Mouse (Mus musculus) stomach, embryonic 14.5 days (tissue): ENCODE data around the gene Camk2n1. TPM values are rescaled to one million over a fixed set of nuclear protein-coding genes. Genes with fewer than 3 reads are reported as not detected.

Source experiments
- ATAC-seq: fragments of 200-750 bp; cut with Nextera tagmentation; 2 replicates; pipeline ENCODE4 v1.8.0; 2017; ENCODE audit warnings: low read depth, moderate TSS enrichment; ENCODE audit not compliant: insufficient number of reproducible peaks, insufficient read depth, low FRiP score
- H3K27ac ChIP-seq: fragments of 300-500 bp; sonication (generic); 2 replicates; pipeline ENCODE4 v1.5.1; 2014; ENCODE audit warnings: mild to moderate bottlenecking, low read length, moderate library complexity, mixed read lengths
- H3K27me3 ChIP-seq: fragments of 300-500 bp; sonication (generic); 2 replicates; pipeline ENCODE4 v1.6.1; 2014; ENCODE audit warnings: low read length, control low read depth, mixed read lengths; ENCODE audit not compliant: control insufficient read depth, insufficient read depth
- H3K36me3 ChIP-seq: fragments of 300-500 bp; sonication (generic); 2 replicates; pipeline ENCODE4 v1.6.1; 2014; ENCODE audit warnings: mild to moderate bottlenecking, control low read depth, low read length, moderate library complexity, mixed read lengths; ENCODE audit not compliant: control insufficient read depth, insufficient read depth
- H3K4me1 ChIP-seq: fragments of 300-500 bp; sonication (generic); 2 replicates; pipeline ENCODE4 v1.6.1; 2014; ENCODE audit warnings: low read length, control low read depth, mixed read lengths; ENCODE audit not compliant: control insufficient read depth, insufficient read depth
- H3K4me2 ChIP-seq: fragments of 300-500 bp; sonication (generic); replicated peaks from 2 replicates; pipeline ENCODE4 v1.6.1; 2014; ENCODE audit warnings: low read depth, low read length, control low read depth
- H3K4me3 ChIP-seq: fragments of 300-500 bp; sonication (generic); 2 replicates; pipeline ENCODE4 v1.5.1; 2014; ENCODE audit warnings: low read depth, low read length, control low read depth
- H3K9ac ChIP-seq: fragments of 300-500 bp; sonication (generic); replicated peaks from 2 replicates; pipeline ENCODE4 v1.6.1; 2014; ENCODE audit warnings: low read depth, mild to moderate bottlenecking, control low read depth, low read length, moderate library complexity, mixed read lengths
- H3K9me3 ChIP-seq: fragments of 300-500 bp; sonication (generic); 2 replicates; pipeline ENCODE4 v1.6.1; 2016; ENCODE audit warnings: low read depth, low read length, control low read depth; ENCODE audit not compliant: control insufficient read depth
- WGBS: fragments of 180-500 bp; shearing (Covaris S2); extraction: QIAGEN DNeasy Blood & Tissue Kit; methylation state at CpG from one replicate; pipeline ENCODE4 v1.1.7; 2014; 5-methylcytosine and 5-hydroxymethylcytosine counted together
- polyA plus RNA-seq: library from polyadenylated mRNA; unstranded; fragments of >200 nt; fragmentation: Nextera tagmentation; extraction: Ambion mirVana; gene quantifications from 2 replicates; pipeline ENCODE4 v1.2.1, GENCODE M21; 2014

The Camk2n1 gene
- polyA plus RNA-seq, 1 experiment from 2014 or later, result 4.0 TPM

- Histone ChIP-seq H3K27me3 (no peaks in the 10 kb centered on the region), H3K9ac (no peak overlapping the region), H3K36me3 (no peaks in the 10 kb centered on the region), H3K9me3 (no peaks in the 10 kb centered on the region), H3K4me1 (peaks cover 40% of the 10 kb centered on the region), H3K4me3 (no peak overlapping the region), H3K27ac (no peak overlapping the region), H3K4me2 (no peak overlapping the region)
- ATAC-seq, result no peak
- WGBS, result 85% methylated on average over 5 of the region's 5 CpGs
These were observed 13.3 kb downstream of the Camk2n1 start for GRCm38 (mm10) chr4:138467451-138467850.

DNA sequence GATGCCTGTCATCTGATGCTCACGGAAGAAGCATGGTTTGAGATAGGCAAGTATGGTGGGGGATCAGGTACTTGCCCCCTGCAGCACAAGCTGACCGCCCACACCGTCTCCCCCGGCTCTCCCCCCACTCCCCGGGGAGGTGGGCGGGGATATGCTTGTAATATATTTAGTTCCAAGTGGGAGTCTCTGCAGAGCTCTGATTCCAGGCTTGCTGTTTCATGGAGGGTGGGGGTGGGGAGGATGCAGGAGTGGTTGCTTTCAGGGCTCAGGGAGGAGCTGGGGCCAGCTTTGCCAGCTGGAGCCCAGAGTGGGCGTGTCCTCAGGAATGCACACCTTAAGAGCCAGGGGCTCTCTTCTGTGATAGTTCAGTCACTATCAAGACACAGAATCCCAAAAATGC is 15.0 kb downstream of the Camk2n1 start:
- 8% methylated on average over 7 of the region's 7 CpGs for WGBS
- Histone ChIP-seq H3K36me3 (no peaks in the 10 kb centered on the region), H3K4me3 (no peak overlapping the region), H3K9me3 (no peaks in the 10 kb centered on the region), H3K4me2 (no peak overlapping the region; the same call in 1 of the 2 replicates), H3K9ac (no peak overlapping the region), H3K4me1 (peaks cover 26% of the 10 kb centered on the region), H3K27ac (no peak overlapping the region), H3K27me3 (no peaks in the 10 kb centered on the region)
- ATAC-seq, result no peak

- Histone ChIP-seq H3K4me1 (peaks cover 9% of the 10 kb centered on the region), H3K4me2 (no peak overlapping the region), H3K36me3 (no peaks in the 10 kb centered on the region), H3K9ac (no peak overlapping the region), H3K9me3 (no peaks in the 10 kb centered on the region), H3K27ac (no peak overlapping the region; the same call in 1 of the 2 replicates), H3K27me3 (no peaks in the 10 kb centered on the region), H3K4me3 (no peak overlapping the region)
- ATAC-seq, result no peak
- WGBS, result 53% methylated on average over 7 of the region's 7 CpGs
These were observed 17.1 kb downstream of the Camk2n1 start for GRCm38 (mm10) chr4:138471241-138471640.

DNA sequence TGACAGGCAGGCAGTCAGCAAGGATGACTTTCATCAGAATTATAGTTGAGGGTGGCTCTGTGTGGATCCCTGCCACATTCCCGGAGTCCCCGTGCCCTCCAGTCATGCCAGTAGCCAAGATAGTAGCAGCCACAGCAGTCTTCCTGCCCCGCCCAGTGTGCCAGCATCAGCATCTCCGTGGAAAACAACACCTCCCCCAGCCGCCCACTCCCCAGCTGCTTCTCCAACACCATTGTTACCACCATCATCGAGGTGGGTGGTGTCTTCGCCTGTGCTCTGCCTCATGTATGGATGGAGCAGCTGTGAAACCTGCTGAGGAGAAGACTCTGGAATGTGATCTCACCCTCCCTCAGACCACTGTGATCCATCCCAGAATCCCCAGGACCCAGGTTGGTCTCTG is 25.5 kb downstream of the Camk2n1 start:
- H3K27ac ChIP-seq, result no peak overlapping the region
- WGBS, result 73% methylated on average over 7 of the region's 7 CpGs
- ATAC-seq, result no peak
- no peaks in the 10 kb centered on the region for H3K9me3 ChIP-seq
- H3K27me3 ChIP-seq, result no peaks in the 10 kb centered on the region
- H3K9ac ChIP-seq, result no peak overlapping the region
- H3K4me2 ChIP-seq, result no peak overlapping the region
- H3K4me1 ChIP-seq, result 0 out of 2 replicates have a peak, but pooled peaks cover 4% of the 10 kb centered on the region
- no peak overlapping the region for H3K4me3 ChIP-seq
- no peaks in the 10 kb centered on the region for H3K36me3 ChIP-seq

GRCm38 (mm10) chr4:138480962-138481361 is 26.8 kb downstream of the Camk2n1 start:
- Histone ChIP-seq H3K4me2 (no peak overlapping the region), H3K27me3 (no peaks in the 10 kb centered on the region), H3K9me3 (no peaks in the 10 kb centered on the region), H3K9ac (no peak overlapping the region), H3K4me3 (no peak overlapping the region), H3K4me1 (0 out of 2 replicates have a peak, but pooled peaks cover 7% of the 10 kb centered on the region), H3K36me3 (no peaks in the 10 kb centered on the region), H3K27ac (no peak overlapping the region)
- no peak for ATAC-seq
- 25% methylated on average over 9 of the region's 9 CpGs for WGBS

- Histone ChIP-seq H3K4me3 (no peak overlapping the region), H3K4me2 (no peak overlapping the region), H3K36me3 (no peaks in the 10 kb centered on the region), H3K9me3 (no peaks in the 10 kb centered on the region), H3K27me3 (no peaks in the 10 kb centered on the region), H3K27ac (no peak overlapping the region), H3K9ac (no peak overlapping the region), H3K4me1 (0 out of 2 replicates have a peak, but pooled peaks cover 8% of the 10 kb centered on the region)
- ATAC-seq, result no peak
- WGBS, result 70% methylated on average over 8 of the region's 8 CpGs
These were observed 28.6 kb downstream of the Camk2n1 start for GRCm38 (mm10) chr4:138482721-138483120.

GRCm38 (mm10) chr4:138488241-138488640 is 34.1 kb downstream of the Camk2n1 start:
- no peak overlapping the region for H3K27ac ChIP-seq
- no peak overlapping the region for H3K4me2 ChIP-seq
- H3K9ac ChIP-seq, result no peak overlapping the region
- no peaks in the 10 kb centered on the region for H3K9me3 ChIP-seq
- no peaks in the 10 kb centered on the region for H3K27me3 ChIP-seq
- ATAC-seq, result no peak
- peaks cover 4% of the 10 kb centered on the region; the same call in 1 of the 2 replicates for H3K4me1 ChIP-seq
- no peak overlapping the region for H3K4me3 ChIP-seq
- H3K36me3 ChIP-seq, result no peaks in the 10 kb centered on the region
- 60% methylated on average over 8 of the region's 8 CpGs for WGBS

DNA sequence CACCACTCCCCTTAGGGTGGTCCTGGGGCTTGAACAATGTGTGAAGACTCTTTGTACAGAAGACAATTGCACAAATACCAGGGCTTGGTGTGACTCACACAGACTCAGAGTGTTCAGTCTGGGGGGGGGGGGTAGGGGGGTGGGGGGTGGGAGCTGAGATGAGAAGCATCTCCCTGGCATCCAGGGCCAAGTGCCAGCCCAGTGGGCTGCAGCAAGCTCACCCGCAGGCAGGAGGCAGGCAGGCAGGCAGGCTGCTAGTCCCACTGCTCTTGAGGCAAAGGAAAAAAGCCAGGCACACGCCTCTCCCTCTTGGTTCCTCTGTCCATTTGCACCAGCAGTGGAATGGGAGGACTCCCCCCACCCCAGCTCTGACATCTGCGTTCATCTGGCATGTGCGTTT is 37.0 kb downstream of the Camk2n1 start:
- ATAC-seq, result no peak
- peaks cover 23% of the 10 kb centered on the region for H3K4me1 ChIP-seq
- WGBS, result 81% methylated on average over 4 of the region's 4 CpGs
- no peak overlapping the region for H3K27ac ChIP-seq
- H3K36me3 ChIP-seq, result no peaks in the 10 kb centered on the region
- H3K9me3 ChIP-seq, result no peaks in the 10 kb centered on the region
- H3K27me3 ChIP-seq, result no peaks in the 10 kb centered on the region
- no peak overlapping the region for H3K4me2 ChIP-seq
- no peak overlapping the region for H3K4me3 ChIP-seq
- H3K9ac ChIP-seq, result no peak overlapping the region
